Mouse (Mus musculus): ENCODE measurements at regions not wholly inside any gene's neighbourhood (a gene's known extent, or its start where the extent isn't known, plus 50 kb on each side); places are given as distances from the start of the nearest gene placed in this dataset.
"Not testable (repeated sequence)": the region's sequence is repeated elsewhere in the genome, so short reads cannot be mapped to it uniquely, and the experiment has no call there.

DNA sequence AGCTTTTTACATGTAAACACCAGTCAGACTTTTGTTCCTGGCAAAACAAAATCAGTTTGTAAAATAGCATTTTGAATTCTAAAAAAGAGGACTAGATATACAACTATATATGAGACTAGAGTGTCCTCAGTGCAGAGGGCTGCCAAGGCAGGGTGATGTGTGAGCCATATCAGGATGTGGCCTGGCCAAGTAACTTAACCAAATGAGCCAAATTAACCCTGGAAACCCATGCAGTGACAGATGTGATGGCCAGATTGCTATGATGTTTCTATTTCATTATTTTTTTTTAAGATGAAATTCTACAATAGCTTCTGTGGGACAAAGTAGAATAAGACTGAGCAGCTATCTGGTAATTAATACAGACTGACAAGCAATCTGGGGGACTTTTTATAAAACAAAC is 181.8 kb downstream of the Nova1 start:
- H3K9me3 ChIP-seq (ENCODE audit: control insufficient read depth, low read depth, low read length): no peaks in the 10 kb centered on the region
- H3K4me1 ChIP-seq (ENCODE audit: control insufficient read depth, insufficient read depth, low read length): no peaks in the 10 kb centered on the region
- no peak overlapping the region for H3K4me2 ChIP-seq (replicated peaks; ENCODE audit: low read depth, low read length)
- H3K9ac ChIP-seq (replicated peaks; ENCODE audit: low read depth, low read length): no peak overlapping the region
- no peak for ATAC-seq (ENCODE audit: insufficient number of reproducible peaks, insufficient read depth, low FRiP score, low read depth)
- H3K4me3 ChIP-seq (ENCODE audit: low read depth, low read length): no peak overlapping the region
- H3K27me3 ChIP-seq (ENCODE audit: control insufficient read depth, insufficient read depth, low read length): no peaks in the 10 kb centered on the region
- H3K27ac ChIP-seq (ENCODE audit: low read length): no peak overlapping the region
- H3K36me3 ChIP-seq (ENCODE audit: control insufficient read depth, insufficient read depth, low read length): no peaks in the 10 kb centered on the region

DNA sequence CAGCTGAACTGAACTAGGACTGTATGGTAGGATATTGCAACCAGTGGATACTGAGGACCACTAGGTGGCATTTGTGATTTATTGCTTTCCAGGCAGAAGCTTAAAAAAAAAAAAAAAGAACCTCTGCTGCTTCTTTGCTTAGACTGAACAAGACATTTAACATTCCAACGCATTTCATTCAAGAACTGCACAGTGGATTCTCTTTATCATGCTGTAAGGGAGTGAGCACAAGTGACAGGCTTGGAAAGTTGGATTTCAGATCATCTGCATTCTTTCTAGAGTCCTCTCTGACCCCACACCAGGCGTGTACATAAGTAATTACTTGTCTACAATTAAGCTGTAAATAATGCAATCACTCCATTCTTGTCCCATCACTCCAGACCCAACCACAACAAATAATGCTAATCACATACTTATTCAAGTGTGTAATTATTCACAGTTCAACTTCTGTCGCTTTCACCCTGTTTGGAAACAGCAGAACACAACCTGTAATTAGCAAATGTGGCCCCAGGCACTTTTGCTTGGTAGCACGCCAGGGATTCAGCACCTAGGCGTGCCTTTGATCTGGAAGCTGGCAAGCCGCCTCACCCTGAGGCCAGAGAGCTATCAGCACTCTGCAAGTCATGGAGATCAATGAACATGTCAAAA is 183.5 kb downstream of the Nova1 start:
- no peaks in the 10 kb centered on the region for H3K36me3 ChIP-seq (ENCODE audit: control insufficient read depth, insufficient read depth, low read length)
- ATAC-seq (ENCODE audit: insufficient number of reproducible peaks, insufficient read depth, low FRiP score, low read depth): no peak
- H3K4me3 ChIP-seq (ENCODE audit: low read depth, low read length): no peak overlapping the region
- WGBS: 25% methylated on average over 6 of the region's 6 CpGs
- no peak overlapping the region for H3K4me2 ChIP-seq (replicated peaks; ENCODE audit: low read depth, low read length)
- H3K9ac ChIP-seq (replicated peaks; ENCODE audit: low read depth, low read length): no peak overlapping the region
- no peaks in the 10 kb centered on the region for H3K4me1 ChIP-seq (ENCODE audit: control insufficient read depth, insufficient read depth, low read length)
- H3K27me3 ChIP-seq (ENCODE audit: control insufficient read depth, insufficient read depth, low read length): no peaks in the 10 kb centered on the region
- no peak overlapping the region for H3K27ac ChIP-seq (ENCODE audit: low read length)
- H3K9me3 ChIP-seq (ENCODE audit: control insufficient read depth, low read depth, low read length): no peaks in the 10 kb centered on the region

DNA sequence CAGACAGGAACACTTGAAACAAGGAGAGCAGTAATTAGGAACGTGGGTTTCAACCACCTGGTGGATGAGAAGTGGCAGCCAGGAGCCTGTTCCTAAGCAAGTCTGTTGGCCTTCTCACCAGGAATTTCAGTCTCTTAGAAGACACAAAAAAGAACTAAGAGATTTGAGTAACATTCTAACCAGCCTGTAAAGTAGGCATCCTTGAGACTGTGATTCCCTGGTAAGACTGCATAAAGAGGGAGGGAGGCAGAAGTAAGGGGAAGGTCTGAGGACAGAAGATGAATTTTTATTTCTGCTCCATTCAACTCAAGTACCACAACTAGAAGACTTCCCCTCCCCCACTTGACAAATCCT is 184.0 kb downstream of the Nova1 start:
- Histone ChIP-seq H3K27ac (ENCODE audit: low read length) (no peak overlapping the region), H3K27me3 (ENCODE audit: control insufficient read depth, insufficient read depth, low read length) (no peaks in the 10 kb centered on the region), H3K9ac (replicated peaks; ENCODE audit: low read depth, low read length) (no peak overlapping the region), H3K36me3 (ENCODE audit: control insufficient read depth, insufficient read depth, low read length) (no peaks in the 10 kb centered on the region), H3K4me2 (replicated peaks; ENCODE audit: low read depth, low read length) (no peak overlapping the region), H3K9me3 (ENCODE audit: control insufficient read depth, low read depth, low read length) (no peaks in the 10 kb centered on the region), H3K4me3 (ENCODE audit: low read depth, low read length) (no peak overlapping the region), H3K4me1 (ENCODE audit: control insufficient read depth, insufficient read depth, low read length) (no peaks in the 10 kb centered on the region)
- WGBS: 20% methylated on average over 1 of the region's 1 CpGs
- ATAC-seq (ENCODE audit: insufficient number of reproducible peaks, insufficient read depth, low FRiP score, low read depth): no peak

DNA sequence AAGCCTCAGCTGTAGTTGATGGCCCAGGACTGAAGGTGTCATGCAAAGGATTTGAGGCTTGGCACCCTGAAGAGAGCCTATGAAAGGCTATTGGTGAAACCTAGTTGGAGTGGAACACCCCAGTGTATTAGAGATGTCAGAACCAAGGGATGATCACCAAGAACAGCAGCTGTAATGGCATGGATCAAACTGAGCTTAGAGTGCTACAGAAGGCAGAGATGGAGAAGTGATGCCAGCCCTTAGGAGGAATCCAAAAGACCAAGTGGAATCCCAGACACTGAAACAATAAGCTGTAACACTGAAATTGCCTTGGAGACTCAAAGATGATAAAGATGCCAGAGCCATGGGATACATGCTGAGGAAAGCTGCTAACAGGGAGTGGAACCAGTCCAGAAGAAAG is 186.3 kb downstream of the Nova1 start:
- not testable (repeated sequence) for H3K4me2 ChIP-seq (replicated peaks; ENCODE audit: low read depth, low read length)

GRCm38 (mm10) chr12:46627320-46627719 is 191.4 kb downstream of the Nova1 start:
- 91% methylated on average over 2 of the region's 2 CpGs for WGBS
- no peaks in the 10 kb centered on the region for H3K27me3 ChIP-seq (ENCODE audit: control insufficient read depth, insufficient read depth, low read length)
- no peaks in the 10 kb centered on the region for H3K9me3 ChIP-seq (ENCODE audit: control insufficient read depth, low read depth, low read length)
- H3K36me3 ChIP-seq (ENCODE audit: control insufficient read depth, insufficient read depth, low read length): no peaks in the 10 kb centered on the region
- ATAC-seq (ENCODE audit: insufficient number of reproducible peaks, insufficient read depth, low FRiP score, low read depth): no peak
- H3K4me3 ChIP-seq (ENCODE audit: low read depth, low read length): no peak overlapping the region
- H3K9ac ChIP-seq (replicated peaks; ENCODE audit: low read depth, low read length): no peak overlapping the region
- no peak overlapping the region for H3K4me2 ChIP-seq (replicated peaks; ENCODE audit: low read depth, low read length)
- H3K27ac ChIP-seq (ENCODE audit: low read length): no peak overlapping the region
- H3K4me1 ChIP-seq (ENCODE audit: control insufficient read depth, insufficient read depth, low read length): no peaks in the 10 kb centered on the region

More for the DNA sequence above, 186.3 kb downstream of the Nova1 start:
- not testable (repeated sequence) for H3K4me3 ChIP-seq (ENCODE audit: low read depth, low read length); H3K27ac ChIP-seq (ENCODE audit: low read length); ATAC-seq (ENCODE audit: insufficient number of reproducible peaks, insufficient read depth, low FRiP score, low read depth); H3K4me1 ChIP-seq (ENCODE audit: control insufficient read depth, insufficient read depth, low read length); H3K36me3 ChIP-seq (ENCODE audit: control insufficient read depth, insufficient read depth, low read length); H3K9ac ChIP-seq (replicated peaks; ENCODE audit: low read depth, low read length); H3K27me3 ChIP-seq (ENCODE audit: control insufficient read depth, insufficient read depth, low read length); H3K9me3 ChIP-seq (ENCODE audit: control insufficient read depth, low read depth, low read length)

DNA sequence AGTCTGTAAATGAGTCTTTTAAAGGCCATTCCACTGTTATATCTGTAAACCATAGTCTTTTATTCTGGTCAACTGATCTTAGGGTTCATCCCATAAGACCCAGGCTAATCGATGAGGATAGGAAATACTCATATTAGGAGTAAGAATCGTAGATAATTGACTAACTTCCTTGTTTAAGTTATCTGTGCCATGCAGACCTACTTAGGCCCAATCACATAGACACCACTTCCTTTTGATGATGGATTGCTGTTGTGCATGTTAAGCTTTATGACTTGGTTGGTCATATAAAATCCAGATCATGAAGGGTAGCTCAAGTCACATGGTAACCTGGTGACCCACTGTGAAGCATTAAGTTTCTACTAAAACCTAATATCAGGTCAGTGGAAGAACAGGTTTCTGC is 207.3 kb downstream of the Nova1 start:
- Histone ChIP-seq H3K9me3 (ENCODE audit: control insufficient read depth, low read depth, low read length) (no peaks in the 10 kb centered on the region), H3K27ac (ENCODE audit: low read length) (no peak overlapping the region), H3K4me1 (ENCODE audit: control insufficient read depth, insufficient read depth, low read length) (no peaks in the 10 kb centered on the region), H3K4me3 (ENCODE audit: low read depth, low read length) (no peak overlapping the region), H3K4me2 (replicated peaks; ENCODE audit: low read depth, low read length) (no peak overlapping the region), H3K9ac (replicated peaks; ENCODE audit: low read depth, low read length) (no peak overlapping the region), H3K36me3 (ENCODE audit: control insufficient read depth, insufficient read depth, low read length) (no peaks in the 10 kb centered on the region), H3K27me3 (ENCODE audit: control insufficient read depth, insufficient read depth, low read length) (no peaks in the 10 kb centered on the region)
- no peak for ATAC-seq (ENCODE audit: insufficient number of reproducible peaks, insufficient read depth, low FRiP score, low read depth)
- WGBS: 93% methylated on average over 2 of the region's 2 CpGs

- Histone ChIP-seq H3K27me3 (ENCODE audit: control insufficient read depth, insufficient read depth, low read length) (no peaks in the 10 kb centered on the region), H3K9me3 (ENCODE audit: control insufficient read depth, low read depth, low read length) (no peaks in the 10 kb centered on the region), H3K36me3 (ENCODE audit: control insufficient read depth, insufficient read depth, low read length) (no peaks in the 10 kb centered on the region), H3K27ac (ENCODE audit: low read length) (no peak overlapping the region), H3K9ac (replicated peaks; ENCODE audit: low read depth, low read length) (no peak overlapping the region), H3K4me1 (ENCODE audit: control insufficient read depth, insufficient read depth, low read length) (no peaks in the 10 kb centered on the region), H3K4me2 (replicated peaks; ENCODE audit: low read depth, low read length) (no peak overlapping the region), H3K4me3 (ENCODE audit: low read depth, low read length) (no peak overlapping the region)
- 52% methylated on average over 12 of the region's 12 CpGs for WGBS
- no peak for ATAC-seq (ENCODE audit: insufficient number of reproducible peaks, insufficient read depth, low FRiP score, low read depth)
Measured at GRCm38 (mm10) chr12:46609580-46610311, 209.0 kb downstream of the Nova1 start.

DNA sequence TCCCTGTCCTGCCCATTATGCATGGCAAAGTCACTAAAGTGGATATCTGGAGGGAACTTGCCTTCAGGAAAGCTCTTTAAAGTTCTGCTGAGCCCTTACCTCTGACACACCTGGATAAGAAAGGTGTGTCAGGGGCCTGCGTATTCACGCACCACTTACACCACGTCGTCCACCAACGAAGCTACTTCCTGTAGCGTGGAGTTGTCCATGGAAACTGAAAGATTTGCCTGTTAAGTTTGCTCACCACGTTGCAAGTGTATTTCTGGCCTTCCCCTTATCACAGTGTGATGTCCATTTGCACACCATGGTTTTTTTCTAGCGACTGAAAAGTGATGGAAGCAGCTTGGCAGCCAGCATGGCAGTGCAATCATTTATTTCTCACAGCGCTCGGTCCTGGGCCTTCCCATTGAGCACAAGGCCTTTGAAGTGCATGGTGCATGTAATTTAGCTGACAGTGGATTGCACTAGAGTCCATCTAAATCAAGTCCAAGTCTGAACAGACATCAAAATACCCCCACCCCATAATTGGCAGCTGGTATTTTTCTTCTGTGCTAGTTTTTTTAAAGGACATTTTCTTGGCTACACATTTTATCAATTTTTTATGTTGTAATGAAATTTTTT is 210.3 kb downstream of the Nova1 start:
- H3K4me2 ChIP-seq (replicated peaks; ENCODE audit: low read depth, low read length): no peak overlapping the region
- no peaks in the 10 kb centered on the region for H3K9me3 ChIP-seq (ENCODE audit: control insufficient read depth, low read depth, low read length)
- no peak for ATAC-seq (ENCODE audit: insufficient number of reproducible peaks, insufficient read depth, low FRiP score, low read depth)
- 81% methylated on average over 10 of the region's 10 CpGs for WGBS
- no peak overlapping the region for H3K9ac ChIP-seq (replicated peaks; ENCODE audit: low read depth, low read length)
- no peaks in the 10 kb centered on the region for H3K4me1 ChIP-seq (ENCODE audit: control insufficient read depth, insufficient read depth, low read length)
- H3K27me3 ChIP-seq (ENCODE audit: control insufficient read depth, insufficient read depth, low read length): no peaks in the 10 kb centered on the region
- H3K4me3 ChIP-seq (ENCODE audit: low read depth, low read length): no peak overlapping the region
- H3K36me3 ChIP-seq (ENCODE audit: control insufficient read depth, insufficient read depth, low read length): no peaks in the 10 kb centered on the region
- no peak overlapping the region for H3K27ac ChIP-seq (ENCODE audit: low read length)
